Mouse (Mus musculus): ENCODE results near the gene Hoxb3.

Hoxb3 gene

GRCm38 (mm10) chr11:96288455-96289221 lies 34.5 kb upstream of the Hoxb3 start:
- no peak for DNase-seq (ENCODE audit: low spot score)

- no peak for DNase-seq (ENCODE audit: low spot score)
Measured at GRCm38 (mm10) chr11:96289293-96289692, 33.8 kb upstream of the Hoxb3 start.

- DNase-seq (ENCODE audit: low spot score) = no peak
Measured at GRCm38 (mm10) chr11:96289837-96290236, 33.3 kb upstream of the Hoxb3 start.

GRCm38 (mm10) chr11:96290705-96291355 lies 32.3 kb upstream of the Hoxb3 start:
- no peak for DNase-seq (ENCODE audit: low spot score)

GRCm38 (mm10) chr11:96291681-96292564 lies 31.2 kb upstream of the Hoxb3 start, which contains the start of gene Hoxb6:
TSS of gene Hoxb6 (plus strand) at chr11:96292476.
- DNase-seq (ENCODE audit: low spot score) = no peak

GRCm38 (mm10) chr11:96292565-96293301 lies 30.4 kb upstream of the Hoxb3 start:
- DNase-seq (ENCODE audit: low spot score) = no peak

GRCm38 (mm10) chr11:96293302-96293921 lies 29.7 kb upstream of the Hoxb3 start:
- DNase-seq (ENCODE audit: low spot score) = no peak

- peak; percentile 83 for DNase-seq (ENCODE audit: low spot score)
Measured at GRCm38 (mm10) chr11:96294245-96295091, 28.7 kb upstream of the Hoxb3 start.

- DNase-seq (ENCODE audit: low spot score) = no peak
Measured at GRCm38 (mm10) chr11:96295092-96295835, 27.9 kb upstream of the Hoxb3 start.

- no peak for DNase-seq (ENCODE audit: low spot score)
Measured at GRCm38 (mm10) chr11:96296997-96297396, 26.1 kb upstream of the Hoxb3 start.

GRCm38 (mm10) chr11:96297428-96297827 lies 25.7 kb upstream of the Hoxb3 start:
- DNase-seq (ENCODE audit: low spot score) = no peak

GRCm38 (mm10) chr11:96297968-96298635 lies 25.0 kb upstream of the Hoxb3 start:
- no peak for DNase-seq (ENCODE audit: low spot score)

- DNase-seq (ENCODE audit: low spot score) = no peak
Measured at GRCm38 (mm10) chr11:96298895-96299667, 24.0 kb upstream of the Hoxb3 start.

- no peak for DNase-seq (ENCODE audit: low spot score)
Measured at GRCm38 (mm10) chr11:96299781-96300180, 23.3 kb upstream of the Hoxb3 start.

- no peak for DNase-seq (ENCODE audit: low spot score)
Measured at GRCm38 (mm10) chr11:96300354-96301063, 22.6 kb upstream of the Hoxb3 start.

GRCm38 (mm10) chr11:96301064-96301431 lies 22.1 kb upstream of the Hoxb3 start:
- no peak for DNase-seq (ENCODE audit: low spot score)

GRCm38 (mm10) chr11:96301837-96302236 lies 21.3 kb upstream of the Hoxb3 start:
- no peak for DNase-seq (ENCODE audit: low spot score)

Data from testis, postnatal 10 days (tissue).